Mouse (Mus musculus): ENCODE data around the gene Dpp10.

The Dpp10 gene

DNA sequence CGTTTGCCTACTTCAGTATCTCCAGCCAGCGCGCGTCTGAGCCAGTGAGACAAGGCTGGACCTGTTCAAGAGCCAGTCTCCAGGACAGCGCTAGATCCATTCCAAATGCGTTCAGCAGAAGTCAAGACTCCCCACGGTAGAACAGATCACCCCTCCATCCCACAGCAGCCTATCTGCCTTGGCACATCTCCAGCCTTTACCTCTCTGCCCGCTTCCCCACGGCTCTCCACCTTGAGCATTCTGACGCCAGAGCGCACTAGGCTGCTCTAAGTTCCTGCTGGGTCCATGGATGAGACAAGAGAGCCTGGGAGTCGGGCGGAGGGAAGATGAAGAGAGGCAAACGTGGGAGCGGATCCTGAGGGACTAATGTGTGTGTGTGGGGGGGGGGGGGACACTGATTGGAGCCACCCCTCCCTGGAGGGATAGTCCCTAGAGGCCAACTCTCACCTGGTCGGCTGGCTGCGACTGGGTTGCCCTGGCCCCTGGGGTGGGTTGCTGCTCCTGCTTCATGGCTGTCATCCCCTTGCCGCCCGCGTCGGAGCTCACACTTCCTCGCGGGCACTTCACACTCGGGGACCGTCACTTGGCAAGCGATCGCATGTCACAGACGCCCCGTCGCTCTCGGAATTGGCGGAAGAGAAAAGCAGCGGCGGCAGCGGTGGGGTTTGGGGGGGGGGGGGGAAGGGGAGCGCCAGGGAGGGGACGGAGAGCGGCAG, at the start of gene Dpp10:
TSS of gene Dpp10 (minus strand) at position 635 of the 716 bp plus-strand sequence.
- peak; percentile 41 for DNase-seq (ENCODE audit: low read depth, low spot score)

DNA sequence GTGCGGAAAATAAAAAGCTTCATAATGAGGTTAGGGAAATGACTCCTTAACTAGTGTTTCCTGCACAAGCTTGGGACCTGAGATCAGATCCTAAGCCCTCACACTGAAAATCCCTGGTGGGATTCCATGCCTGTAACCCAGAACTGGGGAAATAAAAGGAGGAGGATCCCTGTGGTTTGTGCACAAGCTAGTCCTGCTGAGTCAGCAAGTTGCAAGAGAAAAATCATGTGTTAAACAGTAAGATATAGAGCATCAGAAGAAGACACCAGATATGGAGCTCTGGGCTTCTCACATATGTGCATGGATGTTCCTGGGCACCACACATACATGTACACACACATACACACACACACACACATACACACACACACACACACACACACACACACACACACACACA, 3.2 kb upstream of the Dpp10 start:
- no peak for DNase-seq (ENCODE audit: low read depth, low spot score)

DNA sequence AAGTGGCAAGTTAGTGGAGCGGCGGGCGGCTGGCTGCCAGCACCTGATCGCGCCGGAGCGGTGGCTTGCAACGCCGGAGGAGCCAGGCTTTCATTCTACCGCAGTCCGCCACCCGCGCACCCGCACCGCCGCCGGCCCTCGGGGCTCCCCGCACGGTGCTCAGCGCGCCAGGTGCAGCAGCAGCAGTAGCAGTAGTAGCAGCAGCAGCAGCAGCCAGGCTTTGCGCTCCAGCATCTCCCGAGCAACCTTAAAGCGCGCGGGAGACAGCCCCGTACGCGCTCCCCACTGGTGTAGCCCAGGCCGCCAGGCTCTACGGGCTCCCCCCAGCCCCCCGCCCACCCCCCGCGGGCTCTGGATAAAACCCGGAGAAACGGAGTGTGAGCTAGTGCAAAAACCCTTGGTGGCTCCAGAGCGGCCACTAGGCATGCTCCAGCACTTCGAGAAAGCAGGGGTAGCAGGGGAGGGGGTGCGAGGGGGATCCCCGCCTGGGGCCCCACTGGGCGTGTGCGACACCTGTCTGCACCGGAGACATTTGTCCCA, 472 bp upstream of the Dpp10 start:
- DNase-seq (ENCODE audit: low read depth, low spot score), result peak; percentile 57

DNA sequence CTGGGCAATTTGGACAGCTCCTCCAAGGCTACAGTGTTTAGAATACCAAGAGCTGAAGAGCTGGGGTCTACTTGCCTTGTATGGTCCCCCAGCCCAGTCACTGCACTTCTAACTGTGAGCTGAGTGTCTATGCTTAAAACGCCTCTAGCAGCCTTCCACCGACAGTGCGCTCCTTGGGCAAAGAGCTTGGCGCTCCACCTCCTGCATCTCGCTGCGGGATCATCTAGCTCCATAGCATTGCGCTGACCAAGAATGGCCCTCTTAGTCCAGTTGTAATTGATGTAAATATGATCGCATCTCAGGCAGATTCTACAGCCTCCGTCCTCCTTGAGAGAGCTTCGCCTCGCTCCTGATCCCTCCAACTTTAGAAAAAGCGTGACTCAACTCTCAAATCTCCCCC, 1.2 kb downstream of the Dpp10 start:
- peak; percentile 2 for DNase-seq (ENCODE audit: low read depth, low spot score)

DNA sequence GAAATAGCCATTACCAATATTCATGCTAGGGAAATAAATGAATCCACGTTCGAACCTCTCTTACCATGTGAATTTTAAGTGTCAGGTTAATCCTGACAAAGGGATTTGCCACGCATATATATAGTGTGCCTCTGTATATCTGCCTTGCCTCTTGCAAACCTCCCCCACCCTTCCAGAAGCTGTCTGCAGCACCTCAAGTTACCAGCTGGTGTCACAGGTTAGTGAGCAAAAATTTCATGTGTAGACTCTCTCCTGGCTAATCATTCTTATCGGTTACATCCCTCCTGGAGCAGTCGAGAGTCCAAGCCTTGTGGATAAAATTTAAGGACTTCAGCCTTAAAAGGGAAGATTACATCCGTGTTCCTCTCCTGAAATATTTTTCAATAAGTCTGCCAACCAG, 1.9 kb downstream of the Dpp10 start:
- no peak for DNase-seq (ENCODE audit: low read depth, low spot score)

DNA sequence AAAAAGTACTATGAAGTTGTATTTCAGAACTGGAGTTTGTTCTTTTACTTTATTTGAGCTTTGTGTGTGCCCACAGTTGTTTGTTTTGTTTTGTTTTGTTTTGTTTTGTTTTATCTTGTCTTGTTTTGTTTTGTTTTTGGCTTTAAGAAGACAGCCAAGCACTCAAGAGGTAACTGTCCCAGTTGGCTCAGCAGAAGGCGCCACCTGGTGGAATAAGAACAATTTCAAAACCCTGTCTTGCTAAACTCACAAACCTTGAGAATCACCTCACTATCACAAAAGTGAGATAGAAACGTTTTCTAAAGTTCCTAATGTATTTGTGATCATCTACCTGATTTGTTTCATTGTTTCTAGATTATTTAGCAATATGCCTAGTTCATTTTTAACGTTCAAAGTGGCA, 3.8 kb downstream of the Dpp10 start:
- DNase-seq (ENCODE audit: low read depth, low spot score), result peak; percentile 37

DNA sequence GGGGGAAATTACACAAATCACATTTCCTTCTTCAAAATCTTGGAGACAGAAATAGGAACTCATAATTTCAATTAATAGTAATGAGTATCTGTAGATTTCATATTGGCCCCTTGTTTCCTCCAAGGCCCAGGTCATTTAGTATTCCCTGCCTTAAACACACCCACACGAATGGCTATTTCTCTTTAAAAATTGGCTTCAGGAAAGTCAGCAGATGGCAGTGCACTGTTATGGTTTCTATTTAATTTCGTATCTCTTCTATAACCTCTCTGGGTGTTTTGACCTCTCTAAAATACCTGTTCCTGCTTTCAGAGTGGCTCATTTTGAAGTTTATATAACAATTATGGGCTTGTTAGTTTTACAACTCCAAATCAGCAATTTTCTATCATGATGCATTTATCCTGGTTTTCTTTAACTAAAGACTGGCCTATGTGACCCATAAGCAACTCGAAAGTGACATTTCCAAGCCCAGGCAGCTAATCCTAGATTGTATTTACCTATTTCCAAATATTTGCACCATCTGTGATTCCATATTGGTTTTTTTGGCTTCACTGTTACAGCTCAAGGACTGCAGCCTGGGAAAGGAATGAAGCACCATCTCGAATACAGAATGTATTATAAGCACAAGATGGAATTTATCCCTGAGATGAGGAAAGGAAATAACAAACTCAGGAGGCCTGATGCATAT, 9.9 kb downstream of the Dpp10 start:
- DNase-seq (ENCODE audit: low read depth, low spot score), result no peak

DNA sequence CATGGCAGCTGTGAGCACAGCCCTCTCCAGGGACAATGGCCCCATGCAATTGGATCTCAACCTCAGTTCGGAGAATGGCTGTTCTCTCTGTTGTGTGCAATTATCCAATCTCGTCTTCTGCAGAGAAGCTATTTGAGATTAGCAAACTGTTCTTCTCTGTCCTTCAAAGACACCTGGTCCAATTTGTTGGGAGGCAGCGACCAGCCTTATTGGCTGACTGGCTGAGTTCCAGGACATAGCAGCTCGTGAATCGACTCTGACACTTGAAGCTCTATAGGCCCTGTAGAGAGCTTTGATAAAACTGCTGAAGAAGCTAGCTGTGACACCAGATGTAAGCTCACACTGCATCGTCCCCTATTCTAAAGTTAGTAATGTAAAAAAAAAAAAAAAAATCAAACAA, 12.7 kb downstream of the Dpp10 start:
- DNase-seq (ENCODE audit: low read depth, low spot score), result no peak

DNA sequence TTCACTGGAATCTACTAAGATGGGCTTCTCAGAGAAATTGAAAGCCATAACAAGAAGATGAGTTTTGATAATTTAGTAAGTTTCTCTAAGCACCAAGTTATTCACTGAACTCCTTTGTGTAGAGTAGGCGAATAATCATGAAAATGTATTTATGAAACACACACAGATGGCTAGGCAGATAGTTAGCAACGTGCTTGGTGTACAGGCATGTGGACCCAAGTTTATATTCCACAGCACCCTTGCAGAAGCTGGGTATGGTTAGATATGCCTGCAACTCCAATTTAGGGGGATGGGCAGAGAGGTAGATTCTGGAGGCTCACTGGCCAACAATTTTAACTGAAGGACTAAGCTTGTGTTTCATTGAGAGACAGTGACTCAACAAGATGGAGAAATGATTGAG, 13.4 kb downstream of the Dpp10 start:
- no peak for DNase-seq (ENCODE audit: low read depth, low spot score)

DNA sequence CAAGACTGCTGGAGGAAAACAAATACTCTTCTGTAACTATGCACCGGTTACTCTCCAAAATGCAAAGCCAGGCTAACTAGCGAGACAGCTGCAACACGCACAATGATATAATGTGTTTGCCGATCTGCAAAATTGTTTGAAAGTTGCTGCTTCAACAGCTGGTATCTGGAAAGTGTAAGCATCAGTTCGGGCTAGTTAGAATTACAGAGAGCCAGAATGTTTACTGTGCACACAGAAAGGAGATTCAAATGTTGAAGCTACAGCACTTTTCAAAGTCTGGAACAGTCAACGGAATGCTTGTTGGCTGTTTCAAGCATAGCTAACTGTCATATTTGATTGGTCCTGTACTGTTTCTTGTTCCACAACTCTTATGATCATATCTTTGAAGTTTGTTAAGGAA, 42.6 kb downstream of the Dpp10 start:
- no peak for DNase-seq (ENCODE audit: low read depth, low spot score)

DNA sequence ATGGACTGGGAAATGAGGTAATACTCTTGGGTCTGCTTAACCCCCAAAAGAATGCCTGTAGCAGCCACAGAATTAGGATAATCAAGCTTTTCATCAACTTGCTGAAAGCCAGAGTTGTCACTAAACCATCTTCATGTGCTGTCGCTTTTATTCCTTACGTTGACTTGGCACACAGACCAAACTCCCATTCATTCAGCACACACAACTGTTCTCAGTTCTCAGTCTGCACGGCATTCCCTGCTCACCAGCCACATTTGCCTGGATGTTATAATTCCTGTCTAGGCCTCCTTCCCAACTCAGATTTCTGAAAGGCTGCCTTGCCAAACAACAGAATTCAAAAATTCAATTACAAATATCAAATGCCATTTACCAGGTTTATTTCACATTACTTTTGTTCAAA, 49.6 kb downstream of the Dpp10 start:
- no peak for DNase-seq (ENCODE audit: low read depth, low spot score)

DNA sequence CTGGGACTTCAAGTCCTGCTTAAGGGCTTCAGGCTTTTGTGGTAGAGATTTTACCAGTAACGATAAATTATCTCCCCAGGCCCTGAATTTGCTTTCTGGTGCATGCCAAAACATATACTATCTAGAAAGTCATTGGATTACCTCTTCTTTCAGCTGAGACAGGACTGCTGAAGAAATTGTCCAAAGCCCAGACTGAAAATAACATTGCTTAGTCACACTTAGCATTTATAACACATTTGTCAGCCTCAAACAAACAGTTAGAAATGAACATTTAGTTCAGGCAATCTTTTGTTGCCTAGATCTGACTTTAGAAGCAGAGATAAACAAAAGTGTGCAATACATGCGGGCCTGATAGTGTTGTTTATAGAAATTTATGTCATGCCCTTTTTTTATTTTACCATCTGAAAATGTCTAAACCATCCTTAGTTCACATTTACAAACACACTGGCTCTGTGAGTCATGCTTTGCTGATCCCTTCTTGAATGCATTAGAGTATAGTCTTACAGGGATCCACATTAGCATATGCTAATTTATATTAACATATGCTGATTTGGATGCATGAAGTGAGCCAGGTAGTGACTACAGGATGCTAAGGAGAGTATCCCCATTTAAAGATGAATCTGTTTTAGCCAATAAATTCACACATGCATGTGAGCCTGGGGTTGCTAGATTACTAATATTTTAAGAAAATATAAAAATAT, 59.9 kb downstream of the Dpp10 start:
- DNase-seq (ENCODE audit: low read depth, low spot score), result no peak

DNA sequence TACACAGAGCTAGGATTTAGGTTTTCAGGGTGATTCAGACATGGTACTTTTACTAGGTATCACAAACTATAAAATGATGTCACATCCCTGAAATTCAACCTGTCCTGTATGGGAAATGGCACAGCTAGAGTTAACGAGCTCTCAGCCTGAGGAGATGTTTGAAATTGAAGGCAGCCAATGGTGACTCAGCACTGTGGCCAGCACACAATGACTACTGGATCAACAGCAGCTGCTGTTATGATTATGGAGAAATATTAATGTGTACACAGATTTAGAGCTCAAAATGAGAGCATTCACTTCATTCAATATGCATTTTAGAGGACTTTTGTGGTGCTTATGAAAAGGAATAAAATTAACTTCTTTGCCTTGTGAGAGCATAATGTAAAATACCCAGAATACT, 66.8 kb downstream of the Dpp10 start:
- no peak for DNase-seq (ENCODE audit: low read depth, low spot score)

DNA sequence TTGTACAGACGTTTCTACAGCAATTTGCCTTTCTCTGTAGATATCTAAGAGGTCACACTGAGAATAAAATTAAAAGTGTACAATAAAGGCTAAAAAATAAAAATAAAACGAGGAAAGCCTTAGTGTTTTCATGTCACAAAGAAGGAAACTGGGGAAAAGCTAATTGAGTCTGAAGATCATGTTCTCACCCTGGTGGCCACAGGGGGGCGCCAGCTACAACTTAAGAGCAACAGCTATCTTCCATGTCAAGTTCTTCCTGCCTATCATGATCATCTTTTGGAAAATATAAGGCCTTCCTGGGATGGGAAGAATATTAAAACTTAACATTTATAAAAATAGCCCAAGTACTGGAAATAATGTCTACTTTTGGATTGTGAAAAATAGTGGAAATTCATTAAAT, 70.7 kb downstream of the Dpp10 start:
- peak; percentile 63 for DNase-seq (ENCODE audit: low read depth, low spot score)

DNA sequence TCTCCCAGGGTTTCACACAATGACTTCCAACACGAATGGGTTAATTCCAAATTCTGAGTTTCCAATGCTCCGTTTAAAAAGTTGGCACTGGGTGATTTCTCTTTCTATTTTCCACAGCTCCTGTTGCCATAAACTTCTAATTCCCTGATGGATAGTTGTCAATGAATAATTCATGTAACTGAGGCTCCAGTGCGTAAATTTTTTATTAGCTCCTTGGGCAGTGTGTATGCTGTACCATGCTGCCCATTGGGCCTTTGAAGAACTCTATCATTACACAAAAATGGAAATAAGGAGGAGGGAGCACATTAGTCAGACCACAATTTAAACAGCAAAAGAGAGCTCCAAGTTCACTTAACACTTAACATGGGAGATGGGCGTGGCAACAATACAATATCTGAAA, 99.2 kb downstream of the Dpp10 start:
- no peak for DNase-seq (ENCODE audit: low read depth, low spot score)

DNA sequence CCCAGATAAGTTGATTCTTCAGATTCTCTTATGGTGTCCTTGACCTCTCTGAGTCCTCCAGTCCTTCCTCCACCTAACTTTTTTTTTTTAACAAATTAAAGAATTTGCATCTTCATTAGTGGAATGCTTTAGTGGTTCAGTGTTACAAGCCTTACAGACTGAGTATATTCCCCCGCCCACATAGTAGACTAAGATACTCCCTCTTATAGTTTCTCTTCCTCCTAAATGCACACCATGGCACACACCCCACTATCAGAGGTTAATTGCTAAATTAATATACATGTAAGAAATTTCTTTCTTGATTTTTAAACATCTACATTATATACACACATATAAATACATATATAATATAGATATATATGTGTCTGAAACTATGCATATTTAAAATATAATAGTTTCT, 104.5 kb downstream of the Dpp10 start:
- no peak for DNase-seq (ENCODE audit: low read depth, low spot score)

DNA sequence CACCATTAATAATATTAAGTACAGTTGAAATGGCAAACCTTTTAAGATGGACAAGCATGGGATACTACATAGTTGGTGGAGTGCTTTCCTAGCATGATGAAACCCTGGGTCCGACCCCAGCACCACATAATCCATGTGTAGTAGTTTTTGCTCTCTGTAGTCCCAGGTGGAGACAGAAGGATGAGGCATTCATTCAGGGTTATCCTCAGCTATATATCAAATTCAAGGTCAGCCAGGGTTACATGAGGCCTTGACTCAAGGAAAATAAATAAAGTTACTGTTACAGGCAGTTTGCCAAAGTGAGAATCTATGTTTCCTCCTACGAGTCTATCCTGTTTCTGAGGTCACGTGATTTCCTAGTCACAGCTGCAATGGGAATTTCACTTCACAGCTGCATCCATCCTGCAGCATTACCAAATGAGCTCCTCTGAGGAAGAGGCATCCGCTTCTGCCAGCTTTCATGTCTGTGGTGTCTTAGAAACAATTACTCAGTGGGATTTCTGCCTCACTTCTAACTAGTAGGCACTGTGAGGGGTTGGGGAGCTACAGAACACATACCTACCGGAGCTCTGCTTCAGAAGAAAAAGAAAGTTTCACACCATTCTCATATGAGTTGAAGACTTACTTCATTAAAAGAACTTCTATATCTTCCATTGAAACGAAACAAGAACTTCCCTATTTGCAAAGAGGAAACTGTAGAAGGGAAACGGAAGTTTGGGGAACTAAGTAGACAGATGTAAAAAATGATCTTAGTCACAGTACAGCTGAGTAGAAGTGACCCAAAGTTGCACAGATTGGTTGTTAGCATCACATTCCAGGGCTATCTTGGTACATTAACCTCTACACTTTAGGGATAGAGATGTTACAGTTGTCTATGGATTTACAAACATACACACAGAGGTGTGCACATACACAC, 111.3 kb downstream of the Dpp10 start:
- DNase-seq (ENCODE audit: low read depth, low spot score), result no peak

DNA sequence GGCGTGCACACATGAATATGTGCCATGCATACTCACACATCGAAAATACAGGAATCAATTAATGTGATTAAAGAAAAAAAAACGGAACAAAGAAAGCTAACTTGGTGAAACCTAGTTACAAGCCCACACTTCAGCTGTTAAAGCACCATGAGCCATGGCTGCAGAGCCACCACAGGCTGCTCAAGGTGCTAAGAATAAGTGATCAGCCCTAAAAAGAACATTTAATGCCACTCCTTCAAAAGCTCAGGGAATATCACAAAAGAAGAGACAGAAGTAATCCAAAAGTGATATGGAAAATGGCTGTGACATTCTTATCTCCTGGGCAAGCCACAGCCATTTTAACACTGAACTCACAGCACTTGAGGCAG, 117.4 kb downstream of the Dpp10 start:
- no peak for DNase-seq (ENCODE audit: low read depth, low spot score)

DNA sequence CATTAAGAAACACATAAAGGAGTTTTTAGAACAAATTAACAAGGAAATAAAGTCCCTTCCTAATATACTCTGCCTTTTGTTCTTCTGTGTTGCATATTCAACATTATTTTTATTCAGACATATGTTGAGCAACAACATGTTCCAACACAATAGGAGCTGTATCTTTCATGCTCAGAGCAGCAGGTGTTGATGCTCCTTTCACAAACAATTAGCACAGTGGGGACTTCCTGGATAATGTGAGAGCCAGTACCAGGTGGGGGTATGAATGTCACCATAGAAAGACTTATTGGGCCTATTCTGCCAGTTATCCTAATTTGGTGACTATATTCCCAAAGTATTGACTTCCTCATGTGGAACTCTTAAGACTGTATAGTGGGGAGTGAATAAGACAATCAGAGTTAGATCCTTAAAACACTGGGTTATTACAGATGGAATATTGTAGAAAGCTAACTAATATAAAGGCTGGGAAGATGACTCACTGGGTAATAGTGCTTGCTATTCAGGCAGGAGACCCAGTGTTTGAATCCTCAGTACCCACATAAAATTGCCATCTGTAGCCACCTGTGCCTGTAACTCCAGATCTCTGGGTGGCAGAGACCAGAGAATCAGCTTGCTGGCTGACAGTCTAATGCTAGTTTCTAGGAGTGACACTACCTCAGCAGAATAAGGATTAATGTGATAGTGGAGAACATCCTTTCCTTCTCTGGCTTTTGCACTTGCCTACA, 117.9 kb downstream of the Dpp10 start:
- no peak for DNase-seq (ENCODE audit: low read depth, low spot score)

DNA sequence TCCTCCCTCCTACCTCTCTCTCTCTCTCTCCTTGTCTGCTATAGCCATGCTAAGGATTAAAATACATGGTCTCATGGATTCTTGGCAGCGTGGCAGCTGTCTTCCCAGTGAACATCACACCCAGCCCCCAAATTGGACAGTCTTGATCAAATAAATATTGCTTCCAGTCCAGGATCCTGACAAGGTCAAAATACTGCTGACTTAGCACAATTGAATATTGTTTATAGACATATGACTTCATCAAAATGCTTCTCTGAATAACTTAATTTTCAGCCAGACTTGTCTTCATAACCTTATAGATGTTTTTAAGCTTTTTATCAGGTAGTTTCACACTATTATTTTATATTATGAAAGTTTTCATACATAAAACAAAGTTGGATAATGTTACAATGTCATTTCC, 120.5 kb downstream of the Dpp10 start:
- DNase-seq (ENCODE audit: low read depth, low spot score), result no peak

DNA sequence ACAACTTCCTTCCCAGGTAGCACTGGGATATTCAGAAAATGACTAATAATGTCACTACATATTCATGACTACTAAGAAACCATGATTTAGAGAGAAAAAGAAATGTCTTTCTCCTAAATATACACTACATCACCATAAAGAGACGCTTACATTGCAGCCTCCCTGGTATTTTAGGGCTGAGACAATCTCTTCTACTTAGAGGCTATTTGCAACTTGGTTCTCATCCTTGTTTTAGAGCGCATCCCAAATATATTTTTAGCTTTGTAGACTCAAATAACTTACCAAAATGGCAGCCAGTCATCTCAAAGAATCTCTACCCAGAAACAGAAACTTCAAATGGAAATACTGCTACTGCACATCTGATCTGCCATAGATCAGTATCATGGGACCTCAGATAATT, 121.5 kb downstream of the Dpp10 start:
- no peak for DNase-seq (ENCODE audit: low read depth, low spot score)

Data from ZHBTc4 (cell line).